Mouse (Mus musculus) left cerebral cortex, postnatal 4 days (tissue): ENCODE results near the gene Rab44. TPM values are rescaled to one million over a fixed set of nuclear protein-coding genes. Genes with fewer than 3 reads are reported as not detected.
"Not testable (repeated sequence)": the region's sequence is repeated elsewhere in the genome, so short reads cannot be mapped to it uniquely, and the experiment has no call there.

Experiments
- DNase-seq: peaks from one replicate; pipeline ENCODE4 v3.0.0-alpha.2; 2022
- intact Hi-C: fragments of 180-260 bp; cut with DNase I; formaldehyde crosslinking; loops from one replicate; pipeline ENCODE4 v1.15.1; 2025
- total RNA-seq, 2 experiments: library from RNA; stranded (reverse); gene quantifications; 2 replicates each; pipeline ENCODE4 v1.2.3; 2021

Rab44 gene
- total RNA-seq, 2 experiments from 2014 or later, result 0.54 to 1.0 TPM

GRCm38 (mm10) chr17:29090776-29091175 lies 23.2 kb upstream of the Rab44 start, which contains the start of gene Cdkn1a:
Gene Cdkn1a, plus strand, starts transcription at chr17:29090976.
- intact Hi-C loops, result loop anchor here (5.0 kb wide), 1 partner anchor 33 kb away; no protein-coding TSS in a partner anchor
- no peak for DNase-seq

GRCm38 (mm10) chr17:29091348-29091944 lies 22.5 kb upstream of the Rab44 start:
- intact Hi-C loops, result loop anchor here (5.0 kb wide), 1 partner anchor 34 kb away; no protein-coding TSS in a partner anchor

DNA sequence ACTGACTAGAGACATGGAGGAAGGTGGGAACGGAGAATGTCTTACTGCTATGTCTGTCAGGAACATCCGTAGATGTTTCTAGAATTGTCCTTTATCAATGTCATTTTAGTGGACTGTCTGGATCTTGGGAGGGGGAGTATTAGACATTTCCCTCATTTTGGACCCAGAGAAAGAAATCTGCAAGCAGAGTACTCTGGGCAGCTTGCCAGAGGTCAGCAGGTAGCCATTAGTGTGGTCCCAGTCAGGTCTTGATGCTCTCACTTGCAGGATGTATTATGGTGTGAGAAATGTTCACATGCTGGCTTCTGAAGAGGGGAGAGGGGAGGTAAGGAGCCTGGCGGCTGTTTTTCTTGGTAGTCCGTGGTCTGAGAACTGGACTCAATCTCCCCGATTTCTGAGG lies 21.4 kb upstream of the Rab44 start:
- DNase-seq, result peak; percentile 25
- intact Hi-C loops, result loop anchor here (5.0 kb wide), 1 partner anchor 35 kb away; no protein-coding TSS in a partner anchor

More at GRCm38 (mm10) chr17:29091348-29091944, 22.5 kb upstream of the Rab44 start:
- no peak for DNase-seq

DNA sequence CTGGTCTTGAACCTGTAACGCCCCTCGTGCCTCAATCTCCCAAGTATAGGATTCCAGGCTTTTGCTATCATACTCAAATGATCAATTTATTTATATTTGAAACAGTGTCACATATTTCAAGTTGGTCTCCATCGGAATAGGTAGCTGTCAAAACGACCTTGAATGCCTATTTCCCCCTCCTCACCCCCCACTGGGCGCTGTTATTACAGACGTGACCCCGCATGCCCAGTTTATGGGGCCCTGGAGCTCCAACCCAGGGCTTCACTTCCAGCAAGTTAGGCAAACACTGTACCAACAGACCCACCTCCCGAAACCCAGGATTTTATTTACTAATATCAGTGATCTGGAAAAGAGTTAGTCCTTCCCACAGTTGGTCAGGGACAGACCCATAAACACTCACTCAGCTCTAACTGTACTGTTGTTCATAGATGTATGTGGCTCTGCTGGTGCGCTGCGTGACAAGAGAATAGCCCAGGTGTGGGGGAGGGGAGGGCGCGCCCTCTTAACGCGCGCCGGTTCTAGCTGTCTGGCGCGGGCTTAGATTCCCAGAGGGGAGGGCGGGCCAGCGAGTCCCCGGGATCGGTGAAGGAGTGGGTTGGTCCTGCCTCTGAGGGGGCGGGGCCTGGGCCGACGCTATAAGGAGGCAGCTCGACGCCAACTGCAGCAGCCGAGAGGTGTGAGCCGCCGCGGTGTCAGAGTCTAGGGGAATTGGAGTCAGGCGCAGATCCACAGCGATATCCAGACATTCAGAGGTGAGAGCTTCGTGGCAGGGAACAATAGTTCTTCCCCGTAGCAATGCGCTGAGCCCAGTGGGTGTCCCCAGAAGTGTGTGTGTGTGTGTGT lies 20.6 kb upstream of the Rab44 start:
- intact Hi-C loops, result loop anchor here (5.0 kb wide), 1 partner anchor 36 kb away; no protein-coding TSS in a partner anchor
- peak; percentile 84 for DNase-seq

DNA sequence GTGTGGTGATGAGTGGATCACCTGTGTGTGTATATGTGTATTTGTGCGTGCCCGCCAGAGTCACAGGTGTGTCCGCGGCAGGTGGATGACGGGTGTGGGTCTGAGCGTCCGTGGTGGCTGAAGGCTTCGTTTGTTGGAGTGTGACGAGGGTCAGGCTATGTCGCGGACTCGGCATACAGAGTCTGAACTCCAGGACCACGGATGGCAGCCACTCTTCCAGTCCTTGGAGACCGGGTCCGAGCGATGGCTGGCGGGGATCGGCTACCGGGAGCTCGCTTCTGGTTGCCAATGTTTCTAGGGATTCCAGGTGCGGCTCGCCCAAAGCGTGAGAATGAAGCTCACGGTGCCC lies 20.0 kb upstream of the Rab44 start:
- intact Hi-C loops, result loop anchor here (5.0 kb wide), 1 partner anchor 37 kb away; no protein-coding TSS in a partner anchor
- DNase-seq, result no peak

DNA sequence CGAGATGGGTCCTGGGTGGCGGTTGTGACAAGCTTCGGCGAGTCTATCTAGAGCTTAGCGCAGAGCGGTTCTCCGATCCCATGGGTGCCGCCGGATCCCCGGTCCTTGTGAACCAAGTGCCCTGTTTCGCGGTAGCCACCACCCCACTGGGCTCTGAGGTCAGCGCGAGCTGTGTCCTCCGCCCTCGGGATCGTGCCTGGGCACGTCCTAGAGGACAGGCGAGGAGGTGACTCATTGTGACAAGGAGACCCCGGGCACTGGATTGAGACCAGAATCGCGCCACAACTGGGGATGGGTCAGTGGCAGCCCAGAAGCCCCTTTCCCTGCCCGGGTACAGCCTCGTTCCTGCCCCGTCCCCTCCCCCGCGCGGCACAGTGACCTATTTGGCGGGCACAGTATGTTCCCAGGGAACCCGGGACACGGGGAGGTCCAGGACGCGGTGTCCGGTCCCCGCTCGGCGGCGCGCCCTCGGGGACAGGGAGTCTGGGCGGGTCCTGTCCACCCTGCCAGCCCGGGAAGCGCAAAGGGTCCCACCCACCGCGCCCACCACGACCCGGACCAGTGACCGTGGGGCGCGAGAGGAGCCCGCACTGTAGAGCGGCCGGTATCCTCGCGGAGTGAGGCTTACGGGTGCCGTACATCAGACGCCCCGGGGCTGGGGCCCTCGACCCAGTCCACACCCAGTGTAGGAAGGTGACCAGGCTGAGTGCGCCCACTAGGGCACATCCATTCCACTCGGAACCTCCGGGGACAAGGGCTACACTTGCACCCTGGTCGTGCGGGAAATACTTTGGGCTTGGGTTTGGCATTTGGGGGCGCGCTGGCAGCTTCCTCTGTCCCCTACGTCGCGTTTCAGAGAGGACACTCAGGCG lies 19.4 kb upstream of the Rab44 start:
- intact Hi-C loops, result loop anchor here (5.0 kb wide), 1 partner anchor 37 kb away; no protein-coding TSS in a partner anchor
- DNase-seq, result peak; percentile 38

DNA sequence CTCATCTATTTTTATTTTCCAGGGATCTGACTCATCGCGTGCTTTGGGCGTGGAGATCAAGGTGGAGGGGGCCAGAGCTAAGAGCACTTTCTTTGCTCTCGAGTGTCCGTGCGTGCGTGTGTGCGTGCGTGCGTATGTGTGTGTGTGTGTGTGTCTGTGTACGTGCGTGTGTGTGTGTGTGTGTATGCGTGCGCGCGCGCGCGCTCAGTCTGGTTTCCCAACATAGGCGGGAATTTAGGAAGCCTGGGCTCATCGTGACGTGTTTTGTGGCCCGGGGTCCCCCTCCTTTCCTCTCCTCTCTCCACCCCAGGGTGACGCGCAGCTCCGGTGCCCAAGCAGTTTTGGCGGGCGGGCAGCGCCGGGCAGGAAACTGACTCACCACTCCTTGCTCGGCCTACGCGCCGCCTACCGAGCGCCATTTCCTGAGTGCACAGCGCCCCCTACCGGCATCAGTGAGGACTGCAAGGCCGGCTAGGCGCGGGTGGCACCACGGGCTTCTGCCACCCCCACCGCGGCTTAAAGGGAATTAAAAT lies 18.7 kb upstream of the Rab44 start:
- DNase-seq, result peak; percentile 95
- intact Hi-C loops, result no loop called here

DNA sequence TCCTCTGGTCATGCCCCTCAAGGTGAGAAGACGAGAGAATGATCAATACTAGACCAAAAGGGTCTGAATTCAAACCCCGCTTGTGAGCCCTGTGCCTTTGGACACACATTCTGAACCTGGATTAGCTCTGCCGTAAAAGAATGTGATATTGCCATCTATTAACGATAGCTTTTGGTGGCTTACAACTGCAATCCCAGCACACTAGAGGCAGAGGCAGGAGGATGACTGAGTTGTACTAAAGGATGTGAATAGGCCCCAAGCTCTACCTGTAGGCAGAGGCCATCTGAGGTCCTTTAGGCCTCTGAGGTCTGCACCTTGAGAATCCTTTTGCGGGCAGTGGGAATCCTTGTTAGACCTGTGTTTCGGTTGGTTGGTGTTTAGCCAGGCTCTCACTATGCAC lies 17.7 kb upstream of the Rab44 start:
- DNase-seq, result no peak
- intact Hi-C loops, result no loop called here

DNA sequence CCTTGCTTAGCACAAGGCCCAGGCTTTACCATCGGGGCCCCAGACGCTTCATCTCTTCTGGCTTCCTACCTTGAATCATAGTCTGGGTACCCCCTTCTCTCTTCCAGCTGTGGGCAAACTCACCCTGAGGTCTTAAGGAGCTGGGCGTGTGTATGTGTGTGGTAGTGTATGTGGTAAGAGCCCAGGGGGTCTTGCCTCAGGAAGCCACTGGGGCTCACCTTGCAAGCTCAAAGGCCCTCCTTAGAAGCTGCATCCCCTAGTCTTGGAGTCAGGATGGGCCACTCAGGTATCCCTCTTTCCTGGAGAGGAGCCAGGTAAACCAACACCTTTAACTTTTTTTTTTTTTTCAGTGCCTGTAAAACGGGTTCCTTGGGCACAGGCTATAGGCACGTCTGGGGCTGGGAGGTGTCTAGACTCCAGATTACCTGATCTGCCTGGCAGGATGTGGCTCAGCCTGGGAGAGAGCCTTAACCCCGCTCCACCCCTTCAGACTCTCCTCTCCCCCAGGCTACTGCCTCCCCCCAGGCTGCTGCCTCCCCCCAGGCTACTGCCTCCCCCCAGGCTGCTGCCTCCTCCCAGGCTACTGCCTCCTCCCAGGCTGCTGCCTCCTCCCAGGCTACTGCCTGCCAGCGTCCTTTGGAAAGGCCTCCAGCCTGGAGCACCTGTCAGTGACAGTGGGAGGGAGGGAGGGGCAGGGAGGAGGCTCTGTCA lies 16.9 kb upstream of the Rab44 start:
- intact Hi-C loops, result no loop called here
- DNase-seq, result no peak

- intact Hi-C loops, result no loop called here
These were observed 15.7 kb upstream of the Rab44 start for GRCm38 (mm10) chr17:29098291-29098690.

GRCm38 (mm10) chr17:29099076-29099475 lies 14.9 kb upstream of the Rab44 start:
- no peak for DNase-seq
- intact Hi-C loops, result no loop called here

More at GRCm38 (mm10) chr17:29098291-29098690, 15.7 kb upstream of the Rab44 start:
- DNase-seq, result no peak

DNA sequence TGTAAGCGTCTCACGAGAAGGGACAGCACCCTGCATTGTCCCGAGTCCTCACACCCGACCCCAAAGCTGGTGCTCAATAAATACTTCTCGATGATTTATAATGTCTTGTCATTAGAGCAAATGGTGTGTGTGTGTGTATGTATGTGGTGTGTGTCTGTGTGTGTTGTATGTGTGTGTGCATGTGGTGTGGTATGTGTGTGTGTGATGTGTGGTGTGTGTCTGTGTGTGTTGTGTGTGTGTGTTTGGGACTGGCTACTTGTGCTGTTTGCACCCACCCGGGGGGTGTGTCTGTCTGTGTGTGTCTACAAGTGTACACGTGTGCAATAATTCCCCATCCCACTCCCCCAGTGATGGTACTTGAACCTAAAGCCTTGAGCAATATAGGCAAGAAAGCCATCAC lies 13.3 kb upstream of the Rab44 start:
- intact Hi-C loops, result no loop called here
- DNase-seq, result no peak

- DNase-seq, intact Hi-C loops: not testable (repeated sequence)
These were observed 3.6 kb upstream of the Rab44 start for GRCm38 (mm10) chr17:29110356-29110755.

- no peak for DNase-seq
- intact Hi-C loops, result no loop called here
These were observed 2.6 kb upstream of the Rab44 start for GRCm38 (mm10) chr17:29111332-29111731.

GRCm38 (mm10) chr17:29116023-29116422 lies 2.1 kb downstream of the Rab44 start:
- intact Hi-C loops, result no loop called here
- no peak for DNase-seq

- DNase-seq, result no peak
- intact Hi-C loops, result no loop called here
These were observed 3.2 kb downstream of the Rab44 start for GRCm38 (mm10) chr17:29117006-29117648.

GRCm38 (mm10) chr17:29118057-29118456 lies 4.1 kb downstream of the Rab44 start:
- DNase-seq, result no peak
- intact Hi-C loops, result no loop called here

DNA sequence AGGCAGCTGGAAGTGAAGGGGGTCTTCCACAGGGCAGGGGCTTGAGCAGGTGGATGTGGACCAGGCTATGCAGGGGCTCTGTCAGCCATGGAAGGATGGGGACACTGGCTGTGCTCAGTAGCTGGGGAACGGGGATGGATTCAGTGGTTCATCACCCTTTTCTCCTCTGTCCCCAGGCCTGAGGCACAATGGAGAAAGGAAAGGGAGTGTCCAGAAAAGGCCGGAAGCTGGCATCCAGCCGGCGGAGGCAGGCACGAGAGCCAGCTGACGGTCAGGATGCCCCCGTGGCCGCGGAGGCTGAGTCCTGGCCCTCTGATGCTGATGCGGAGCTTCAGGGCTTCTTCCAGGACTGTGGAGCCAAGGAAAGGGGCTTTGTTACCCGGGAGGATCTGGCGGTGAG lies 6.7 kb downstream of the Rab44 start:
- peak; percentile 64 for DNase-seq
- intact Hi-C loops, result no loop called here

- DNase-seq, result no peak
- intact Hi-C loops, result no loop called here
These were observed 8.9 kb downstream of the Rab44 start for GRCm38 (mm10) chr17:29122817-29123216.
